Mouse (Mus musculus) intestine, embryonic 14.5 days (tissue): ENCODE measurements around the gene BC024978. TPM values are rescaled to one million over a fixed set of nuclear protein-coding genes. Genes with fewer than 3 reads are reported as not detected.
A peak's percentile ranks its signal among the peaks of the same experiment; 100 is the strongest.

Source experiments
- ATAC-seq: fragments of 200-750 bp; cut with Nextera tagmentation; replicated peaks from 2 replicates; pipeline ENCODE4 v1.8.0; 2017; ENCODE audit warnings: low read depth, moderate number of reproducible peaks, moderate TSS enrichment, moderate library complexity; ENCODE audit not compliant: low FRiP score, low TSS enrichment
- DNase-seq: peaks from one replicate; pipeline ENCODE4 v3.0.0-alpha.2; 2018; ENCODE audit warnings: low spot score
- H3K27ac ChIP-seq: fragments of 300-500 bp; sonication (generic); 2 replicates; pipeline ENCODE4 v1.5.1; 2014; ENCODE audit warnings: low read depth, mild to moderate bottlenecking, control low read depth
- H3K27me3 ChIP-seq: fragments of 300-500 bp; sonication (generic); replicated peaks from 2 replicates; pipeline ENCODE4 v1.6.1; 2014; ENCODE audit warnings: low read length, control low read depth; ENCODE audit not compliant: control insufficient read depth, insufficient read depth
- H3K36me3 ChIP-seq: fragments of 300-500 bp; sonication (generic); 2 replicates; pipeline ENCODE4 v1.6.1; 2014; ENCODE audit warnings: low read length, control low read depth; ENCODE audit not compliant: control insufficient read depth, insufficient read depth
- H3K4me1 ChIP-seq: fragments of 300-500 bp; sonication (generic); replicated peaks from 2 replicates; pipeline ENCODE4 v1.6.1; 2014; ENCODE audit warnings: low read length, control low read depth, mixed read lengths; ENCODE audit not compliant: control insufficient read depth, insufficient read depth
- H3K4me2 ChIP-seq: fragments of 300-500 bp; sonication (generic); 2 replicates; pipeline ENCODE4 v1.6.1; 2014; ENCODE audit warnings: low read length
- H3K4me3 ChIP-seq: fragments of 300-500 bp; sonication (generic); 2 replicates; pipeline ENCODE4 v1.5.1; 2014; ENCODE audit warnings: low read depth, low read length, control low read depth, mixed read lengths
- H3K9ac ChIP-seq: fragments of 300-500 bp; sonication (generic); 2 replicates; pipeline ENCODE4 v1.6.1; 2014; ENCODE audit warnings: mild to moderate bottlenecking, low read length
- H3K9me3 ChIP-seq: fragments of 300-500 bp; sonication (generic); 2 replicates; pipeline ENCODE4 v1.6.1; 2016; ENCODE audit warnings: low read length, control low read depth; ENCODE audit not compliant: control insufficient read depth
- WGBS: fragments of 180-500 bp; shearing (Covaris S2); extraction: QIAGEN DNeasy Blood & Tissue Kit; methylation state at CpG from one replicate; pipeline ENCODE4 v1.1.7; 2014; 5-methylcytosine and 5-hydroxymethylcytosine counted together
- polyA plus RNA-seq: library from polyadenylated mRNA; unstranded; fragments of >200 nt; fragmentation: Nextera tagmentation; extraction: Ambion mirVana; gene quantifications from 2 replicates; pipeline ENCODE4 v1.2.1, GENCODE M21; 2014

BC024978 gene
- polyA plus RNA-seq, 1 experiment from 2014 or later, result 4.6 TPM

DNA sequence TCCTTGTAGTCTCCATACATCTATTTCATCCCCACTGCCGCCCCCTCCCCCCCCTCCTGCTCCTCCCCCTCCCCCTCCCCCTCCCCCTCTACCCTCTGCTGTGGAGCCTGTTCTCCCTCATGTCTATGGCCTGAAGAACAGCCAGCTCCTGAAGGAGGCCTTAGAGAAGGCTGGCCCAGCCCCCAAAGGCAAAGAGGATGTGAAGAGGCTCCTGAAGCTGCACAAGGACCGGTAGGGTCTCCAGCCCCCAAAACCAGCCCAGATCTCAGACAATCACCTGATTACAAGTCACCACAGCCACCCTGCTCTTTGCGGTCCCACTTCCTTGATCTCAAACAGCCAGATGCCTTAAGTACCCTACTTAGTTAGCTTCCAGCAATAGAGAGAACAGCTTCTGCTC lies 1.6 kb downstream of the BC024978 start:
- no peaks in the 10 kb centered on the region for H3K27me3 ChIP-seq
- peak overlapping the region; percentile 81 for H3K4me2 ChIP-seq
- no peak overlapping the region for H3K27ac ChIP-seq
- DNase-seq, result no peak
- no peak overlapping the region for H3K4me3 ChIP-seq
- 79% methylated on average over 3 of the region's 3 CpGs for whole genome bisulfite sequencing
- ATAC-seq, result no peak
- no peak overlapping the region for H3K9ac ChIP-seq
- H3K9me3 ChIP-seq, result no peaks in the 10 kb centered on the region
- H3K36me3 ChIP-seq, result peaks cover 33% of the 10 kb centered on the region
- H3K4me1 ChIP-seq, result peaks cover 14% of the 10 kb centered on the region

DNA sequence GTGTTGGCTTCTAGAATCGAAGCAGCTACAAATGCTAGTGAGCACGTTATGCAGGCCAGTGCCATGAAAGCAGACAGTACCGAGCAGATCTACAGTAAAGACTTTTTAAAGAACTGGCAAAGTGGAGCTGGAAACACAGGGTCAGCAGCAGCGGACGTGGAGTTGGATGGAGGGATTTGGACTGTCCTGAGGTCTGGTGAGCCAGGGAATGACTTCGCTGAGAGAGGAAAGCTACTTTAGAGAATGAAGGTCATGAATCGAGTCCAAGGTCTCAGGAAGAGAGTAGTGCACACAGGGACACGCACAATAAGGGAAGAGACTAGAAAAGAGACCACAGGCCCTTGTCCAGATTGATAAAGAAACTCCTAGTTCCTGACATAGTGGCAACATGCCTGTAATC lies 2.1 kb downstream of the BC024978 start:
- no peak overlapping the region for H3K4me3 ChIP-seq
- DNase-seq (no peak), ATAC-seq (no peak)
- H3K27me3 ChIP-seq, result no peaks in the 10 kb centered on the region
- H3K9ac ChIP-seq, result no peak overlapping the region
- H3K36me3 ChIP-seq, result peaks cover 33% of the 10 kb centered on the region
- 94% methylated on average over 8 of the region's 8 CpGs for WGBS
- H3K4me2 ChIP-seq, result no peak overlapping the region
- H3K4me1 ChIP-seq, result peaks cover 14% of the 10 kb centered on the region
- H3K27ac ChIP-seq, result no peak overlapping the region
- no peaks in the 10 kb centered on the region for H3K9me3 ChIP-seq

DNA sequence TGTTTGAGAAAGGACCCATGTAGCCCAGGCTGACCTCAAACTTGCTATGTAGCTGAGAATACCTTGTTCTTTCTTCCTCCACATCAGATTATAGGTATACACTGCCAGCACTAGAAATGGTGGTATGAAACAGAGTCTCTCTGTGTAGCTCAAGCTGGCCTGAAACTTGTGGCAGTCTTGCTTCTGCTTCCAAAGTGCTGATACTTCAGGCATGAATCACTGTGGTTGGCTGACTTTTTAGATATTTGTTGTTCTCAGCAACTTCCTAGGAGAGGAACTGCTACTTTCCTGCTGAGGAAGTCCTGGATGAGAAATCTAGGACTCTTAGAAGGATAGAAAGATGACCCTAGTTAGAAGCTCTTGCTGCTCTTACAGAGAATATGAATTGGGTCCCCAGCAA lies 2.8 kb downstream of the BC024978 start:
- H3K27ac ChIP-seq, result no peak overlapping the region
- ATAC-seq (no peak), DNase-seq (no peak)
- H3K36me3 ChIP-seq, result peaks cover 33% of the 10 kb centered on the region
- no peaks in the 10 kb centered on the region for H3K27me3 ChIP-seq
- H3K4me1 ChIP-seq, result peaks cover 14% of the 10 kb centered on the region
- no peak overlapping the region for H3K4me2 ChIP-seq
- H3K9me3 ChIP-seq, result no peaks in the 10 kb centered on the region
- H3K9ac ChIP-seq, result no peak overlapping the region
- H3K4me3 ChIP-seq, result no peak overlapping the region

DNA sequence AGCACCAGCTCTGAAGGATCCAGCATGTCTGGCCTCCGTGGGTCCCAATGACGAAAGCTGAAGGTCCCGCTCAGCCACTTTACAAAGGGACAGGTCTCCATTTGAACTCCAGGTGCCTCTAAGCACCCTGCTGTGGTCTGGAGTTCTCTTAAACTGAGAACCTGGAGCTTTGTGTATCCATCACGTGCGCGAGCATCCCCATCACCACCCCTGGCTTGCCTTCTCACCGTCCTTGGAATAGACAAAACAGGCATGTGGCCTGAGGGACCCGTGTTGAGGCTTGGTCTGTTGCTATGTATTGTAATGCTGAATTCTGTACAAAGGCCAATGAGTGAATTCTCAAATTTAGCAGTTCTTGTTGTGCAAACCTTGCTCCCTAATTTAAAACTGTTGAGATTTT lies 3.2 kb downstream of the BC024978 start:
- H3K4me1 ChIP-seq, result peaks cover 12% of the 10 kb centered on the region
- peaks cover 33% of the 10 kb centered on the region for H3K36me3 ChIP-seq
- no peak overlapping the region for H3K27ac ChIP-seq
- DNase-seq (no peak), ATAC-seq (no peak)
- H3K9ac ChIP-seq, result no peak overlapping the region
- H3K9me3 ChIP-seq, result no peaks in the 10 kb centered on the region
- no peak overlapping the region for H3K4me3 ChIP-seq
- no peak overlapping the region for H3K4me2 ChIP-seq
- H3K27me3 ChIP-seq, result no peaks in the 10 kb centered on the region
- 91% methylated on average over 8 of the region's 8 CpGs for WGBS

DNA sequence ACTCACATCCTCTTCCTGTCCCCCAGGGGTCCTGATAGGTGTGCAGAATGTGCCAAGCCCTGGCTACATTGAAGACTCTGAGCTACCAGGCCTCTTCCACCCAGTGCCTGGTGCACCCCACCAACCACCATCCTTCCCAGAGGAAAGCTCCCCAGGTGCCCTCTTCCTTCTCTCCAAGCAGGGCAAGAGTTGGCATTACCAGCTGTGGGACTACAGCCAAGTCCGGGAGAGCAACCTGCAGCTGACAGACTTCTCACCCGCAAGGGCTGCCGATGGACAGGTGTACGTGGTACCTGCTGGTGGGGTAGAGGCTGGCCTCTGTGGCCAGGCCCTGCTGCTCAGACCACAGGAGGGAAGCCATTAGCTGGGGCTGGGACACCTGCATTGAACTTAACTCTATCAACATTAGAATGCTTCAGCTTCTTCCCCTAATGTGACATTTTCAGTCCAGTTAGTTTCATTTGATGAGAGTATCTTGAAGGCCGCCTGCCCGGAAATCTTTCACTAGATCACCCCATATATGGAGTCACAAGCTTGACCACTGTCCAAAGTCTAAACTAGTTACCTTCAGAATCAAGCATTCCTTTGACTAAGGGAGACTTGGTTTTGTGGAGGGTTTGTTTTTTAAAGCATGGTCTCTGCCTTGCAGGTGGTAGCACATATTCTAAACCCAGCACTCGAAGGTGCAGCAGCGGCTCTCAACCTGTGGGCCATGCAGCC lies 8.3 kb downstream of the BC024978 start:
- H3K27ac ChIP-seq, result no peak overlapping the region
- H3K4me2 ChIP-seq, result no peak overlapping the region
- no peaks in the 10 kb centered on the region for H3K9me3 ChIP-seq
- no peak for ATAC-seq
- H3K4me1 ChIP-seq, result no peaks in the 10 kb centered on the region
- WGBS, result 95% methylated on average over 8 of the region's 8 CpGs
- no peak for DNase-seq
- H3K9ac ChIP-seq, result no peak overlapping the region
- no peak overlapping the region for H3K4me3 ChIP-seq
- H3K27me3 ChIP-seq, result no peaks in the 10 kb centered on the region
- H3K36me3 ChIP-seq, result peaks cover 53% of the 10 kb centered on the region

DNA sequence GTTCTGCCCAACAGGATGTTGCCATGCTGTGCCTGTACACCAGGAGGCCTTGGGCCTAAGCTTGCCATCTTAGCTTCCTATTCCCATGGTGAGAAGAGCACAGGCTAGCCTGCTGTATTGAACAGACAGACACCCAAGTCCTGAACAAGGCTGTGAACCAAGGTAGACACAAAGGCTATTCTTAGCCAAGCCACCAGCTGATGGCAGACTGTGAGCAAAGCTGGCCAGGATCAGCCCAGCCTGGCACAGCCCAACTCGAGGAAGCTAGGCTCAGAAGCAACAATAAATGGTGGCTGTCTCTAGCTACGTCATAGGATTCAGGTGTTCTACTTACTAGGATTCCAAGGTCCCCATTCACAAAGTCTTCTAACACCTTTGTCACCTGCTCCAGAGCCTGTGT lies 17.0 kb downstream of the BC024978 start:
- Histone ChIP-seq H3K27ac (no peak overlapping the region), H3K4me2 (no peak overlapping the region), H3K9ac (no peak overlapping the region), H3K4me1 (no peaks in the 10 kb centered on the region), H3K27me3 (no peaks in the 10 kb centered on the region), H3K9me3 (no peaks in the 10 kb centered on the region), H3K36me3 (peaks cover 89% of the 10 kb centered on the region), H3K4me3 (no peak overlapping the region)
- ATAC-seq, result no peak
- 87% methylated on average over 2 of the region's 2 CpGs for WGBS
- DNase-seq, result no peak

DNA sequence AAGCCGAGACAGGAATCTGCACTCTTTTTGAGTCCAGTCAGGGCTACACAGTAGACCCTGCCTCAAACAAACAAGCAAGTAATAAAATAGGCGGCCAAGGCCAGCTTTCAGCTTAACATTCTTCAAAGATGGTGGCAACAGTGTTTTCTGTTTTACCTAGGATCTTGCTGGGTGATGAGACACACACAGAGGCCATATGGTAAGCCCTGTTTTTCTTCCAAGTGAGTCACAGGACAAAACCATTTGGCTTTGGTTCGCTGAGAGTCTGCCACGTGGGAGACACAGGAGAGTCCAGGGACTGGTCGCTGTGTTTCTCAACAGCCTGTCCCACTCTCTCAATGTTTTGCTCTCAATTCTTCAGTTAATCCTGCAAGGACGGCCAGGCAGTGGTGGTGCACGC lies 23.0 kb downstream of the BC024978 start:
- no peaks in the 10 kb centered on the region for H3K9me3 ChIP-seq
- H3K4me1 ChIP-seq, result 0 out of 2 replicates have a peak, but pooled peaks cover 3% of the 10 kb centered on the region
- H3K4me2 ChIP-seq, result no peak overlapping the region
- no peak overlapping the region for H3K27ac ChIP-seq
- no peaks in the 10 kb centered on the region for H3K27me3 ChIP-seq
- no peak overlapping the region for H3K4me3 ChIP-seq
- DNase-seq, result no peak
- H3K36me3 ChIP-seq, result peaks cover 60% of the 10 kb centered on the region
- no peak for ATAC-seq
- H3K9ac ChIP-seq, result no peak overlapping the region
- 82% methylated on average over 7 of the region's 7 CpGs for WGBS

DNA sequence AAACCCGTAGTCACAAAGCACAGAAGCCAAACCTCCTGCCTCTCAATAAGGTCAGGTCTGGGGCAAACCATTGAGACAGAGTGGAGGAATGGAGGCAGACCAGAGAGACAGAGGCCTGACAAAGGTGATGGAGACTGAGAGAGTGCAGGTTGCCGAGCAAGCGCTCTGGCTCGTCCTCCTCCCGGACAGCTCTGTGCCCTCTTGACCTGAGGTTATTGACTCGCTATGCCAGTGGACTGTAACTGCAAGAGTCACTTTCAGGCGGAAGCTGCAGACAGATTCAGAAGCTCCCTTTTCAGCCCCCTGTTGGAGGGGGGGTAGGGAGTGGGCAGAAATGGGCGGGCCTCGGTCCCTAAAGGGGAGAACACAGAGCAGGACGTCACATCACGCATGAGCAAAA lies 24.4 kb downstream of the BC024978 start:
- 69% methylated on average over 11 of the region's 11 CpGs for WGBS
- ATAC-seq (no peak), DNase-seq (no peak)
- H3K4me1 ChIP-seq, result peaks cover 14% of the 10 kb centered on the region
- no peaks in the 10 kb centered on the region for H3K27me3 ChIP-seq
- H3K4me3 ChIP-seq, result no peak overlapping the region
- no peak overlapping the region for H3K4me2 ChIP-seq
- H3K9me3 ChIP-seq, result no peaks in the 10 kb centered on the region
- H3K9ac ChIP-seq, result no peak overlapping the region
- peaks cover 49% of the 10 kb centered on the region for H3K36me3 ChIP-seq
- H3K27ac ChIP-seq, result no peak overlapping the region

DNA sequence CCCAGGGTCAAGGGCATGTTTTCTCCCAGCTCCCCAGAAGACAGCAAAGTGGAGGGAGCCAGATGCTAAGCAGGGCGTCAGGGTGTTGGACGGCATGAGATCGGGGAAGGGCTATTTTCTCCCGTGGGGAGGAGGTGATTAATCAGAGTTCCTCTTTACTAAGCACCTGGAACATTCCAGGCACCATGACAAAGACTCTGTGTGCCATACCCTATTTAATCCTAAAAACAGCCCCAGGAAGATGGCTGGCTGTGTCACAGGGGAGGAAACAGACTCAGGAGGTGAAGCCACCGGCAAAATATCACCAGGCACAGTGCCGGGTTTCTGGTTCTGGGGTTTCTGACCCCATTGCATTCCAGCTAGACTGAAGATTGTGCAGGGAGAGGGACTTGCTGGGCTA lies 26.4 kb downstream of the BC024978 start:
- 65% methylated on average over 6 of the region's 6 CpGs for WGBS
- no peak for ATAC-seq
- H3K27me3 ChIP-seq, result no peaks in the 10 kb centered on the region

More for the DNA sequence above, 26.4 kb downstream of the BC024978 start:
- no peak overlapping the region for H3K4me2 ChIP-seq
- no peak overlapping the region for H3K27ac ChIP-seq
- no peak overlapping the region for H3K4me3 ChIP-seq
- no peak for DNase-seq
- H3K9me3 ChIP-seq, result no peaks in the 10 kb centered on the region
- H3K4me1 ChIP-seq, result peaks cover 34% of the 10 kb centered on the region
- H3K36me3 ChIP-seq, result peaks cover 36% of the 10 kb centered on the region
- H3K9ac ChIP-seq, result no peak overlapping the region
